Mouse (Mus musculus) adrenal gland, postnatal 4 days (tissue): ENCODE data around the gene Acp4. TPM values are rescaled to one million over a fixed set of nuclear protein-coding genes. Genes with fewer than 3 reads are reported as not detected.

ENCODE experiments used
- total RNA-seq, 2 experiments: library from RNA; stranded (reverse); gene quantifications; 2 replicates each; pipeline ENCODE4 v1.2.3; 2021

Gene Acp4
- total RNA-seq, 2 experiments from 2014 or later, result not detected

Other genes starting within 250 kb of the Acp4 start
- not detected for gene Klk1b26, start 245.2 kb downstream of the Acp4 start, total RNA-seq
- not detected for gene Klk1b27, start 205.1 kb downstream of the Acp4 start, total RNA-seq
- gene Klk1b21, start 155.1 kb downstream of the Acp4 start, total RNA-seq, result not detected
- not detected for gene Klk1b22, start 144.7 kb downstream of the Acp4 start, total RNA-seq
- not detected for gene Klk1b16, start 120.6 kb downstream of the Acp4 start, total RNA-seq
- not detected for gene Klk1b24, start 69.1 kb downstream of the Acp4 start, total RNA-seq
- gene Klk1b3, start 59.2 kb downstream of the Acp4 start, total RNA-seq, result not detected
- gene Klk1b4, start 49.9 kb downstream of the Acp4 start, total RNA-seq, result not detected
- gene Klk1b5, start 41.4 kb downstream of the Acp4 start, total RNA-seq, result under 1 TPM in 1 of 2 experiments, not detected in 1; 0.59 TPM
- 10 to 100 TPM in 1 of 2 experiments, not detected in 1; 41.2 TPM for gene Klk1, start 32.0 kb downstream of the Acp4 start, total RNA-seq
- not detected for gene Gm36864, start 21.2 kb downstream of the Acp4 start, total RNA-seq
- 1 to 10 TPM in 1 of 2 experiments, under 1 TPM in 1; 0.96 to 1.2 TPM for gene 1700028J19Rik, start 10.7 kb downstream of the Acp4 start, total RNA-seq
- gene 2410002F23Rik, start 10.7 kb downstream of the Acp4 start, total RNA-seq, result 100 to 1,000 TPM; 210 to 226 TPM
- not detected for gene Gm15517, start 4.1 kb upstream of the Acp4 start, total RNA-seq
- gene Clec11a, start 49.5 kb upstream of the Acp4 start, total RNA-seq, result 1 to 10 TPM; 6.0 to 7.1 TPM
- 10 to 100 TPM; 12.0 to 16.9 TPM for gene Shank1, start 52.9 kb upstream of the Acp4 start, total RNA-seq
- gene Syt3, start 126.7 kb upstream of the Acp4 start, total RNA-seq, result 1 to 10 TPM; 3.6 to 4.4 TPM
- gene 1700008O03Rik, start 128.4 kb upstream of the Acp4 start, total RNA-seq, result 1 to 10 TPM; 1.0 to 2.0 TPM
- gene Lrrc4b, start 171.6 kb upstream of the Acp4 start, total RNA-seq, result 10 to 100 TPM; 18.7 to 18.8 TPM
- 1 to 10 TPM; 3.2 to 6.2 TPM for gene Aspdh, start 208.0 kb upstream of the Acp4 start, total RNA-seq
- 10 to 100 TPM; 40.3 to 48.1 TPM for gene Josd2, start 210.6 kb upstream of the Acp4 start, total RNA-seq
- 10 to 100 TPM; 84.1 to 90.2 TPM for gene Emc10, start 239.2 kb upstream of the Acp4 start, total RNA-seq
- gene Fam71e1, start 239.2 kb upstream of the Acp4 start, total RNA-seq, result 10 to 100 TPM; 21.6 to 22.7 TPM